Mouse (Mus musculus) granulocyte monocyte progenitor cell, adult 5-6 weeks (primary cell): Measurements from ENCODE around the gene Fgfr2. TPM values are rescaled to one million over a fixed set of nuclear protein-coding genes. Genes with fewer than 3 reads are reported as not detected.
"Not testable (repeated sequence)": the region's sequence is repeated elsewhere in the genome, so short reads cannot be mapped to it uniquely, and the experiment has no call there.

Experiments used
- ATAC-seq: replicated peaks from 2 replicates; pipeline ENCODE4 v1.8.0; 2016; ENCODE audit warnings: mild to moderate bottlenecking, moderate TSS enrichment, inconsistent platforms; ENCODE audit not compliant: poor library complexity, severe bottlenecking
- total RNA-seq, 2 experiments: library from RNA; stranded (forward) in 1 of 2; stranded (reverse) in 1 of 2; fragments of 200-712, 200-1000 nt in 1 of 2; fragments of >200 nt in 1 of 2; fragmentation: Nextera tagmentation in 1 of 2; gene quantifications; 2 replicates each; pipeline ENCODE4 v1.2.3; 2014 to 2017

Gene Fgfr2
- total RNA-seq, 2 experiments from 2014 or later: not detected

GRCm38 (mm10) chr7:131075956-131076355 lies 2047.2 kb downstream of the Fgfr2 start:
- ATAC-seq: no peak; the same call in 1 of the 2 replicates

- not testable (repeated sequence) for ATAC-seq
Observed at GRCm38 (mm10) chr7:131074098-131074497, 2049.1 kb downstream of the Fgfr2 start.

GRCm38 (mm10) chr7:131073476-131073875 lies 2049.7 kb downstream of the Fgfr2 start:
- not testable (repeated sequence) for ATAC-seq

DNA sequence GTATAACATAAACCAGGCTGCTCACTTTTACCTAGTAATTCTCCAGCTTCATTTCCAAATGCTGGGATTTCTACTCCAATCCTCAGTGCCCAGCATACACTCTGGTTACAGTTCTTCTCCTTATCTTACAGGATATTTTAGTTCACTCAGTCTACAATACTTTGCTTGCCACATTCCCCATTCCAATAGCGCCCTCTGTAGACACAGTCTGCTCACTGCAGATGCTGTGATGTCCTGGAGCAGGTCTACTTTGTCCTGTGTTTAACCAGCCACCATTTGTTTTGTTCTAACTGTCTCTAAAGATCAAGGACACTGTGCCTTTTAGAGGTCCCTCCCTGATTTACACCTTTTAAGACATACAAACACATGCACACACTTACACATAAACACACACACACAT lies 2055.0 kb downstream of the Fgfr2 start:
- not testable (repeated sequence) for ATAC-seq

DNA sequence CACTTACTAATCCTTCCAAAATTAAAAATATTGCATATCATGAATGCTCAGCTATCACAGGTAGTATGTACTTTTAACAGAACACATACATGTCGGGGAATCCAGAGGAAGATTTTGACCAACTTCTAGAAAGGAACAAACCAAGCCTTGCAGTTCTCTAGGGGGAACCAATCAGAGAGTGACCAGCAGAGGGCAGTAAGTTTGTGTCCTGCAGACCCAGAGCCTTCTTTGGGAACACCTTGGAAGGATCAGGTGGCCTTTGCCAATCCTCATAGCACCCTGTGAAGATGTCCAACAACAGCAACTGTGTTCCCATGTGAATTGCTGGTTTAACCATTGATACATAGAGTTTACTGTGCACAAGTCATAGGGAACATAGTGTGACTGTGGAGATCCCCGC lies 2060.6 kb downstream of the Fgfr2 start:
- ATAC-seq: no peak

DNA sequence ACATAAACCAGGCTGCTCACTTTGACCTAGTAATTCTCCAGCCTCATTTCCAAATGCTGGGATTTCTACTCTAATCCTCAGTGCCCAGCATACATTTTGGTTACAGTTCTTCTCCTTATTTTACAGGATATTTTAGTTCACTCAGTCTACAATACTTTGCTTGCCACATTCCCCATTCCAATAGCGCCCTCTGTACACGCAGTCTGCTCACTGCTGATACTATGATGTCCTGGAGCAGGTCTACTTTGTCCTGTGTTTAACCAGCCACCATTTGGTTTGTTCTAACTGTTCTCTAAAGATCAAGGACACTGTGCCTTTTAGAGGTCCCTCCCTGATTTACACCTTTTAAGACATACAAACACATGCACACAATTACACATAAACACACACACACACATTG lies 2063.3 kb downstream of the Fgfr2 start:
- ATAC-seq: not testable (repeated sequence)

DNA sequence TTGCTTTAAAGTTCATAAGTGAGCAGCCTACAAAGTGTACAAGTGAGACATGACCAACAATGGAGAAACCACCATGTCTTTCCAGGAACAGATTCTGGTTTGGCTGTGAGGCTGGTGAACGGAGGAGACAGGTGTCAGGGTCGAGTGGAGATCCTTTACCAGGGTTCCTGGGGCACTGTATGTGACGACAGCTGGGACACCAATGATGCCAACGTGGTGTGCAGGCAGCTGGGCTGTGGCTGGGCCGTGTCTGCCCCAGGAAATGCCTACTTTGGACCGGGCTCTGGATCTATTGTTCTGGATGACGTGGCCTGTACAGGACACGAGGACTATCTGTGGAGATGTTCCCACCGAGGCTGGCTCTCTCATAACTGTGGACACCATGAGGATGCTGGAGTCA lies 2065.2 kb downstream of the Fgfr2 start:
- ATAC-seq: not testable (repeated sequence)

DNA sequence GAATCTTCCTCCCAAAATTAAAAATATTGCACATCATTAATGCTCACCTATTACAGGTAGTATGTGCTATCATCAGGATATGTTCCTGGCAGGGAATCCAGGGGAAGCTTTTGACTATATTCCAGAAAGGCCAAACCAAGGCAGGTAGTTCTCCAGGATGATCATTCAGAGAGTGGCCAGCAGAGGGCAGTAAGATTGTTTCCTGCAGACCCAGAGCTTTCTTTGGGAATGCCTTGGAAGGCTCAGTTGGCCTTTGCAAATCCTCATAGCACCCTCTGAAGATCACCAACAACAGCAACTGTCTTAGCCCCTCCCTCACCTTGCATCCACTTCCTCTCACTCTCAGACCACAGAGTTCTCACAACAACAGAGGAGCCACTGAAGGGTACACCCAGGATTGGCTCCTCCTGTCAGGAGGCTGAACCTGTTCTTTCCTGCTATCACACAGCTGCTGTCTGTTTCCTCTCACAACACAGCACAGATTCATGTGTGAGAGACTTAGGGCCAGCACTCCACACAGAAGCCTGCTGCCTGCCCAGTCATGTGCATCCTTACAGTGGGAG lies 2068.3 kb downstream of the Fgfr2 start:
- no peak for ATAC-seq

DNA sequence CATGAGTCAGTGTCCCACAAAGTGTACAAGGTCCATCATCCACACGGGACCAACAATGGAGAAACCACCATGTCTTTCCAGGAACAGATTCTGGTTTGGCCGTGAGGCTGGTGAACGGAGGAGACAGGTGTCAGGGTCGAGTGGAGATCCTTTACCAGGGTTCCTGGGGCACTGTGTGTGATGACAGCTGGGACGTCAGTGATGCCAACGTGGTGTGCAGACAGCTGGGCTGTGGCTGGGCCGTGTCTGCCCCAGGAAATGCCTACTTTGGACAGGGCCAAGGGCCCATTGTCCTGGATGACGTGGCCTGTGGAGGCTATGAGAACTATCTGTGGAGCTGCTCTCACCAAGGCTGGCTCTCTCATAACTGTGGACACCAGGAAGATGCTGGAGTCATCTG lies 2073.3 kb downstream of the Fgfr2 start:
- ATAC-seq: not testable (repeated sequence)

DNA sequence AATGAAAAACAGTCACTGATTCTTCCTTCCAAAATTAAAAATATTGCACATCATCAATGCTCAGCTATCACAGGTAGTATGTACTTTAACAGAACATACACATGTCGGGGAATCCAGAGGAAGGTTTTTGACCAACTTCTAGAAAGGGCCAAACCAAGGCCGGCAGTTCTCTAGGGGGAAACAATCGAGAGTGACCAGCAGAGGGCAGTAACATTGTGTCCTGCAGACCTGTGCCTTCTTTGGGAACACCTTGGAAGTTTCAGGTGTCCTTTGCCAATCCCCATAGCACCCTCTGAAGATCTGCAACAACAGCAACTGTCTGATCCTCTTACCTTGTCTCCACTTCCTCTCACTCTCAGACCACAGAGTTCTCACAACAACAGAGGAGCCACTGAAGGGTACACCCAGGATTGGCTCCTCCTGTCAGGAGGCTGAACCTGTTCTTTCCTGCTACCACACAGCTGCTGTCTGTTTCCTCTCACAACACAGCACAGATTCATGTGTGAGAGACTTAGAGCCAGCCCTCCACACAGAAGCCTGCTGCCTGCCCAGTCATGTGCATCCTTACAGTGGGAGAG lies 2077.8 kb downstream of the Fgfr2 start:
- not testable (repeated sequence) for ATAC-seq

- ATAC-seq: peak; percentile 59
Observed at GRCm38 (mm10) chr7:131042657-131043056, 2080.5 kb downstream of the Fgfr2 start.

- ATAC-seq: not testable (repeated sequence)
Observed at GRCm38 (mm10) chr7:131040760-131041159, 2082.4 kb downstream of the Fgfr2 start.

DNA sequence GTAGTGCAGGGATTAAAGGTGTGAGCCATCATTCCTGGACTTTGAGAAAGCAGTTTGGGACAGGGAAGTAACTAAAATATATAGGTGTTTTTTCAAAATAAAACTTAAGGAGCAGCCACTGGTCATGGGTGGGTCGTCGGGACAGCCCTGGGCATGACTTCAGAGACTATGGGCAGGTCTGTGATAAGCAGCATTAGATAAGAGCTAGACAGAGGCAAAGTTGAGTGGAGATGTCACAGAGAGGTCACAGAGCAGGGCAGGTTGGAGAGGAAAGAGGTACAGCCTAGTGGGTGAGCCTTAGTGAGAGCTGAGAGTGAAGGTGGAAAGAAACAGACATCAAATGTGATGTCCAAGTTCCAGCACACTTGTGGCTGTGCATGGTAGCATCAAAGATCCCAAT lies 2086.1 kb downstream of the Fgfr2 start:
- ATAC-seq: no peak

GRCm38 (mm10) chr7:131036396-131036795 lies 2086.8 kb downstream of the Fgfr2 start:
- no peak for ATAC-seq

DNA sequence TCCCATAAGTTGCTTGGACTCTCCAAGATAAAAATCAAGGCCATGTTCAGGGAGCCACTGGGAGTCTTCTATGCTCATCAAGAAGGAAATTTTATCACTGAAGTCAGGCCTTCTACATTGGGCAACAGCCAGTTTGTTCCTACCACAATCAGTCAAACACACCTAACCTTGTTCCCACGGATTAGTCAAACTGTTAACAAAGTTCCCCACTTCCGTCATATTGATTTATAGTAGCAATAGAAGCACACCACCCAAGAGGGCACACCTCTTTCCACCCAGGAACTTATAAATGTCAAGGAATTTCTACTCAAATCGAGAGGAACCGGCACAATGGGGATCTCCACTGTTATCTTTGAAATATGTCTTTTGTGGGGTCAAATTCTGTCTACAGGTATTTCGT lies 2091.4 kb downstream of the Fgfr2 start, which contains the start of gene Dmbt1:
Dmbt1 (plus strand) TSS at position 299 of the 400 bp plus-strand sequence.
- ATAC-seq: no peak

DNA sequence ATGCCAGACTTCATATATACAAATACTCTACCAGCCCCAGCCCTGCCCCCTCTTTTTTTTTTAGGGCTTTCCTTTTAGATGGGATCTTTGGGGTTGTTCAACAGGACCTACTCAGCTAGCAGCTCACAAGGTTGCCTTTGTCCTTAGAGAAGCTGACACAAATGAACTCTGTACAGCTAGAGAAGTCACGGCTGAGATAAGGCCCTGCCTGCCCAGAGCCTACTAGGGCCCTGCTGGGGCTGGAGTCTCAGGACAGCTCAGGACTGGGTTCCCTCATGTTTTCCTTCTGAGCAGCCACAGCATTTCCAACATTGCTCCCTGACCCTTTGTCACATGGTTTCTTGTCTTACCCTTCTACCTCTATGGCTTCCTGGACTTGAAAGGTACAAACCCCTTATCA lies 2095.6 kb downstream of the Fgfr2 start:
- no peak for ATAC-seq

GRCm38 (mm10) chr7:131024807-131025206 lies 2098.3 kb downstream of the Fgfr2 start:
- no peak for ATAC-seq

DNA sequence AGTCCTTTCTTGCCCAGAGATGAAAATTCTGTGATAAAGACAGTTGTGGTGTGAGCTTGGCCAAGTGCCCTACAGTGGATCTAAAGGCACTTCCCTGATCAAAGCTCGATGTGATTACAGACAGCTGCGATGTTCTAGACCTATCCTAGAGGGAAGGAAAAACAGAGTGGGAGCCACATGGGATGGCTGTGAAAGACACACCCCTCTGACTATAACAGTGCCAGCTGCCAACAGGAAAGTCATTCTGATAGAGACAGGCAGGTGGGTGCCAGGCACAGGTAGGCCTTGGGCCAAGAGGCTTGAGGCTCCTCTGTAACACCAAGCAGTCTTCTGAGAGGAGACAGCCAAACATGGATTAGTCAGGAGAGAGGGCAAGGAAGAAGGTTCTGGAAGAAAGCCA lies 2104.0 kb downstream of the Fgfr2 start:
- ATAC-seq: no peak

- peak; percentile 40 for ATAC-seq
Observed at GRCm38 (mm10) chr7:131011901-131012300, 2111.2 kb downstream of the Fgfr2 start.

GRCm38 (mm10) chr7:131009178-131009577 lies 2114.0 kb downstream of the Fgfr2 start:
- ATAC-seq: no peak

- ATAC-seq: no peak
Observed at GRCm38 (mm10) chr7:131007221-131007620, 2115.9 kb downstream of the Fgfr2 start.

DNA sequence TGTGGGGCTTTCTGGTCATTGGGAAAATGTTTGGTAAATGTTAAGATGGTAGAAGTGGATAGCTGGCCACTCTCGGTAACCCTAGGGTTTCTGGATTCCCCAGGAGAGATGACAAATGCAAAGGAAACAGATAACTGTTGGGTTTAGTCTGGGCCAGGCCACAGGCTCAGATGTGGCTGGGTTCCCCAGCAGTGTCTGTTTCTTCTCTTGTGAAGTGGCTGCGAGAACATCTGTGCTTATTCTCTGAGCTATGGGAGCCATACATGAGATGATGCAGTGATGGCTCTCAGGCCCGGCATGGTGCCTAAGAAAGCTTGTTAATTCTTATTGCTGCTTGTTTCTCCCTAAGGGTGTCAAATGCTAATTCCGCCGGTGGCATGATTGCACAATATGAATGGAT lies 2119.1 kb downstream of the Fgfr2 start:
- ATAC-seq: no peak
